Mouse (Mus musculus) retina, adult 2 months (tissue): ENCODE measurements around the gene Ccdc3.
"Not testable (repeated sequence)": the region's sequence is repeated elsewhere in the genome, so short reads cannot be mapped to it uniquely, and the experiment has no call there.

Source experiments
- DNase-seq: peaks from one replicate; pipeline ENCODE4 v3.0.0-alpha.2; 2012; ENCODE audit warnings: low read depth, low spot score

Gene Ccdc3

DNA sequence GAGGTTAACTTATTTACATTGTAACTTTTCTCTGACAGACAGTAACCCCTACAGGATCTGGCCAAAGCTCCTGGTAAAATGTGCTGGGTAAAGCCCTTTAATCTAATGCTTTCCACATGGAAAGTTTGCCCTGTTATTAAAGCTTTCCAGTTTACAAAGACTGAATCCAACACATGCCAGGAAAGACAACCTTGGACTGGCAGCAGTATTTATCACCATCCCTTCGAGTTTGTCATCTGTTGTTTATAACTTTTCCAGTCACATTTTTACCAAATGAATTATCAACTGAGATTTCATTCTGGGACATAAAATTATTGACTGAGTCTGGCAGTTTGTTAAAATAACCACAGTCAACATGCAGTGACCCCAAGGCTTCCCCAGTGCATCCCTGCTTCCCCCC, 77.0 kb downstream of the Ccdc3 start:
- no peak for DNase-seq

DNA sequence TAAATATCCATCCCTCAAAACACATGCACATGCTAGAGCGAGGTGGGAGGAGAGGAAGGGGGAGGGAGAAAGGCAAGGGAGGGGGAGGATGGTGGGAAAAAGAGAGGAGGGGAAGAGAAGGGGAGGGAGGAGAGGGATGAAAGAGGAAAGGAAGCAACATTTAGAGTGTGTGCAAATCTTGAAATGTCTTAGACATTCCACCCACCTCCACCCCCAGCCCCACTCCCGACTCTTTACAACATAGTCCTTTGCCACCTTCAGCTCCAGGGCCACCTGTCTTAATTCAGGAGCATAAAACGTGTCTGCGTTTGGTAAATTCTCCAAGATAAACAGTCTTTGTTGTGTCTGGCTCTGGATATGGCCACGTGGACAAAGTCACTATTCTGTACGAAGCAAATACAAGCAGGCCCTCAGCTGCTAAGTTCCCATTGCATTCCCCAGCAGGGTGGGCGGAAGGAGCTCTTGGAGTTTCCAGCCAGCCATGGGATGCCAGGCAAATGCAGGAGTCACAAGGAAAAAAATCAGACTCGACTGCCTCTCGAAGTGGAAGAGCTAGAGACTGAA, 77.8 kb downstream of the Ccdc3 start:
- DNase-seq = no peak

DNA sequence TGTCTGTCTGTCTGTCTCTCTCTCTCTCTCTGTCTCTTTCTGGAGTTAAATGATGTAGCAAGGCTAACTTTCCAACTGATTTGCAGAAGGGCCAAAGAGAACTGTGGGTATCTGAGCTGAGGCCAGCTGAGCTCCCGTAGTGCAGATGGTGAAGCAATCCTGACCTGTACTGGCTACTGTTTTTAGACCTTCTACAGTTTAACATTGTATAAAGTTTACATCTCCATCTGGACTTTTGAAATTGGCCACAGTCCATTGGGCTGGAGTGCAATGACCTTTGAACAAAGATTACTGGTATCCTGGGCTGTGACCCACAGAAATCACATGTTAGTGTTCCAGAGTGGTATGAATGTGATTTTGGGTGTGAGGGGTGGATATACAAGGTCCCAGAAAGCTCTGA, 81.6 kb downstream of the Ccdc3 start:
- no peak for DNase-seq

DNA sequence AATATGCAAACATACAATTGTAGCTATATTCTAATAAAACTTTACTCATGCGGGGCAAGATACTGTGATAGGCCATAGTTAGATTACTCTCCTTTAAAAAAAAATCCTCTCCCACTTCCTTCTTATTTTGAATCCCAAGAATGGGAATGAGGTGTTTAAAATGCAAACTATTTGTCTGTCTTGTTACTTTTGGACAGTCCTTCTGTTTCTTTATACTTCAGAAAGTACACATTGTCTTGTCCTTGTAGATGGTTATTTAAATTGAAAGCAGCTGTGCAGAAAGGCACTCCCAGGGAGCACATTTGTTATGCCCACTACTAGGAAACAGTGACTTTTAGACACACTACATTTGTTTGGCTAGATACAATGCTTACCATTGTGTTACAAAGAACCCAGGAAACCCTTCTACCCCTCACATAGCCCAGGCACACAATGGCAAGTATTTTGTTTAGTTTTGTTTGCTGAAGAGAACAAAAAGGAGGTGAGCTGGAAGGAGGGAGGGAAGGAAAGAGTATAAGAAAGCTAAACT, 82.3 kb downstream of the Ccdc3 start:
- no peak for DNase-seq

DNA sequence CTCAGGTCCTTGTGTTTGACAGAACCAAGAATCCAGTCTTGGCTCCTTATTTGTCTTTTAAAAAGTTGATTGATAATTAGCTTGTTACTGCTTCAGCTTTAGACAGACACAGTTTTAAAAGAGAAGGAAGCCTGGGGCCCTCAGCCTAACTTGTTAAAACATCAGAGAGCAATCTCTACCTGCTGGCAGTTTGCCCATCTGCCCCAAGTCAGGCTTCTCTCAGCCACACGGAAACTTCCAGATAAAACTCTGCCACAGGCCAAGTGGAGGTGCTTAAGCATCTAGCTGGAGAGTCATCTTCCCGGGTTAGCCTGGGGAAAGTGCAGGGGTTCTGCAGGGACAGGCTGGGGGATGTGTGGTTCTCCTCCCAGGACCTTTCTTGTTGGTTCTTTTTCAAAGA, 85.0 kb downstream of the Ccdc3 start:
- DNase-seq = no peak

DNA sequence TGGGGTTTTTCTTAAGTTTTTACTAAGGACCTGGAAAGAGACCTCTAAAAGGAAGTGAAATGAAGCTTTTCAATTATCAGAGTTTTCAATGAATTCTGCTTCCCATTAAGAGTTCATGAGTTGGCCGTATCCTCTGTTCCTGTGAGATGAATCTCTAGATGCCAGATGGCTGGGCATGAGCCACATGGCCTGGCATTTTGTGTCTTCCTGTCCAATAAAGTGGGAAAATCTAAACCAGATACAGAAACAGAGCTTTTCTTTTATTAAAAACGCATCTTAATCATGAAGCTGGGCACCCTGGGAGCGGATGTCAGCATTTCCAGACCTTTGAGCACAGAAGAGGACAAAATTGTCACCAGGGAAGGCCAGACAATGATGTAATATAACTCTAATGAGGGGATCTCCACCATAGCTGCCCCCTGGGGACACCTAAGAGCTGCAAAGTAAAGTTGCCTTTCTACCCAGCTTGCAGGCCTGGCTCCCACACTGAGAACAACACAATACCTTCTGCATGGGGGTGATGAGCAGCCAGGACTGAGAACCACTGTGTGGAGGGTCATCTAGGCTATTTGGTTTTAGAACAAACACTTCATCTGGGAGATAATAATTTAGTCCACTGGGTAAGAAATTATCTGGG, 99.4 kb downstream of the Ccdc3 start:
- DNase-seq = no peak

DNA sequence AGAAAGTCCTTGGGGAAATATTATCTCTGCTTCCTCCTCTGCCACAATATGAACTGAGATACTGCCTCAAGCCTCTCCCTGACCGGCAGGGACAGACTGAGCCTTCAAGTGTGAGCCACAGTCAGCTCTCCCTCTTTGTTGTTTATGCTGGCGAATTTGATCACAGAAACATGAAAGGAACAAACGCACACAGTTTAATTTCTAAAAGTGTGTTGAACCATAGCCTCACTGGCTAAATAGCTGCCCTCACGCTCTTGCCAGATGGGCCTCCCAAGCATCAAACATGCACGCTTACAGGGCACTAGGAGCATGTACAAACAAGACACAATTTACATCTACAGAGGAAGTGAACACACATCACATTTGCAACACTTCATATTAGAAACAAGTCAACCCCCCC, 100.3 kb downstream of the Ccdc3 start:
- DNase-seq = no peak

DNA sequence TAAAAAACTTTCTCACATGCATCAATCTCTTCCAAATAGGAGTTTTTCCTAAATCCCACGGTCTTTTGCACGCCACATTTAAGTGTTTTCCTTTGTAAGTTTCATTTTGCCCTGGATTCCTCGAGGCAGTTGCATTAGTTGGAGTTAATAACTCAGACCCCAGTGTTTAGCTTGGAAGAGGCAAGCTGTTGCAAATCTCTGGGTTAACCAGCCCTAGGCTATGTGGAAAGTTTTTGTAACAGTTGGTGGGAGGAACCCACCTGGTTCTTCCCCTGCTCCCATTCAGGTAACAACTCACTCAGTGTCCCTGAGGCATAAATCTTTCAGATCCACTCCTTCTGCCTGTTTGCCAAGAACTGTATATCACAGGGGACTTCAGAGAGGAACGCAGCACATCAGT, 101.9 kb downstream of the Ccdc3 start:
- DNase-seq = no peak

DNA sequence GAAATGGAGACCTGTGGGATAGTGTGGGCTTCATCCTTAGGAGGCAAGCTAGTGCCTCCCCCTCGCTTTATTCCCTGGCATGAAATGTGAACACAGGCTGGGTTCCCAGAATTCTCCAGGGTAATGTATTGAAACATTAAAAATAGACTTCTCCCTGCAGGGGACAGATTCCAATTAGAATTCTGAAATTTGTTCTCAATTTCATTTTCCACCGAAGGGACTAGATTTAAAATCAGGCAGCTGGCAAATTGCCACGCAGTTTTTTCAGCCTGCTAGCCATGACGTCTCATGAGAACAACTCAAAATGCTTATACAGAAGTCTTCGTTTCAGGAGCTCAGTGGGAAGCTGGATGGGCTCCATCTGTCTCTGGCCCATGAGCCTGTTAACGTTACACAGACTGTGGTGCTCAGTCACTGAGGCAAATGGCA, 103.9 kb downstream of the Ccdc3 start:
- DNase-seq = no peak

DNA sequence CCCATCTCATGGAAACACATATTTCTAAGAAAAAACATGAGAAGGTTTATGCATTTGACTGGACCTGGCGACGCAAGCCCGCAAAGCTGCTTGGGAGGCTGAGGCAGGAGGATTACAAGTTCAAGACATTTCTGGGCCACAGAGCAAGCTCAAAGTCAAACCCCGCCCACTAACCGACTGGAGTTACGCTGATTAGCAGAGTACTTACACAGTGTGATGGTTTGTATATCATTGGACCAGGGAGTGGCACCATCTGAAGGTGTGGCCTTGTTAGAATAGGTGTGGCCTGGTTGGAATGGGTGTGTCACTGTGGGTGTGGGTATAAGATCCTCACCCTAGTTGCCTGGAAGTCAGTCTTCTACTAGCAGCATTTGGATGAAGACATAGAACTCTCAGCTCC, 111.6 kb downstream of the Ccdc3 start:
- not testable (repeated sequence) for DNase-seq

DNA sequence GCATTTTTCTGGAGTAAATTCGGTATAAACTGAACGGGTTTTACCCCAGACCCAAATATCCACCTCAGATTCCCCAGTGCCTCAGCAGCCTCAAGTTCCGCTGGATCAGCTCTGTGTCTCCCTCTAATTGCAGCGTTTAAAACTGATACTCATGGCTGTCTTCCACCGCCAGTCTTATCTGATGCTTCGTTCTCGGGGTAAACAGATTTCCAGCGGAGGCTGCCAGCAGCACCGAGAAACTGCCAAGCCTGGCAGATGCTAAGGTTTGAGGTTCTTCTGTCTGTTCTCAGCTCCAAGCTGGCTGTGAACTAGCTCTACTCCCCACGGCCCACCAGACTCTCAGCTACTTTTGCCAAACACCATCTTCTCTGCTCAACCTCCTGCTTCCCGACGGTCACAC, 112.4 kb downstream of the Ccdc3 start:
- no peak for DNase-seq

DNA sequence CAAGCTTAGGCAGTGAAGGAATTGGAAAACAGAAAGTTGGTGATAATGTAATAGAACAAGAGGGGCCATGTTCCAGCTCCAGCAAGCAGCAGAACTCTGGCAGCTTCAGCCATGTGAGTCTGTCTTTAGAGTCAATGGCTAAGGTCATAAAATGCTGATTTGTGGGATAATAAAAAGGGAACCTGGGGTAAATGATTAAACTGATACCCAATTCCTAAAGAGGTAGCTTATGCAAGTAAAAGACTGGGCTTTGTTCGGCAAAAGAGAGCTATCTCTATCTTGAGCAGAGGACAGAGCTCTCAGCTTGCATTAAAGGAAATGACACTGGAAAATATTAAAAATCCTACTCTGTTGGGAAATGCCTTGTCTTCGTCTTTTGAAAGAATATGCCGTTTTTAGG, 120.7 kb downstream of the Ccdc3 start:
- DNase-seq = no peak

DNA sequence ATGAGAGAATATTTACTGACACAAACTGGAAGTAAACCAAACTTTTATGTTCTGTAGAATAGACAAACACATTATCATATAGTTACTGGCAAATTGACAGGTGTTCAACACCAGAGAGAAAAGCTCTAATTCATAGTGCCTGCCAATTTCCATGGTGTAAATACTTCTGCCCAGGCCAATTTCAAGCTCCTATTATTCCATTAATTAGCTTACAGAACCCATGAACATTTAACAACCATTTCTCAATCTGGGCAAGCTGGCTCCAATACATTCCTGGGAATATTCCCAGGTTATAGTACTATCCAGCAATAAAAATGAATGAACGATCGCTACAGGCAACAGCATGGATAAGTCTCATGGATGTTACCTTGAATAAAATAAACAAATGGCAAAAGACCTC, 124.7 kb downstream of the Ccdc3 start:
- DNase-seq = no peak

DNA sequence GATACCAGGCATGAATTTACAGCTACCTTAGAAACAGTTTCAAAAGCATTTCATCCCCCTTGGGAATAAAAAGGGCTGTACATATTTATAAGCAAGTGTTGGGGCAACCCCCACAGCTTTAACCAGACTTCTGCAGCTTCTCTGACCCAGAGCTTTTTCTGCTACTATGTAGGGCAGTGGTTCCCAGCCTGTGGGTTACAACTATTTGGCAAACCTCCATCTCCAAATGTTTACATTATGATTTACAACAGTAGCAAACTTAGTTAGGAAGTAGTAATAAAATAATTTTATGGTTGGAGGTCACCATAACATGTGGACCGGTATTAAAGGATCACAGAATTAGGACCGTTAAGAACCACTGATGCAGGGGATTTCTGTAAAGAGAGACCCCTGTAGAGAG, 130.4 kb downstream of the Ccdc3 start:
- DNase-seq = no peak
